Mouse (Mus musculus): ENCODE measurements around the gene Higd1b. TPM values are rescaled to one million over a fixed set of nuclear protein-coding genes. Genes with fewer than 3 reads are reported as not detected.

Higd1b gene
- polyA plus RNA-seq, 1 experiment: not detected

DNA sequence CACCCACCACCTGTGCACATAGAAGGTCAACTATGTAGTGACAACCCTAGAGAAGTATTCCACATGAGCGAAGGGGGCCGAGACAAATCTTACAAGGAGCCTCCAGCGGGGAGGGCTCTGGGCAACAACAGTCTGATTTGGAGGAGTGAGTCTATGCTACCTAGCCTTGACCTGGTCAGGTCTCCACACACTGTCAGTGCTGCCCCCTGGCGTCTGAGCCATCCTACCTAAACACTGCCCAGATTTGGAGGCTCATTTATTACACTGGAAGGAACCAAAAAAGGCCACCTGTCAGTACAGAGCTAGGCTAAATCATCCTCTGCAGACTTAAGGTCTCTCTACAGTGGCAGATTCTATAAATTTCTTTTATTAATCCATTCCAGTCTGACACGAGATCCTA lies 16.2 kb downstream of the Higd1b start:
- H3K36me3 ChIP-seq (ENCODE audit: control insufficient read depth, insufficient read depth, low read length, poor library complexity, severe bottlenecking): peaks cover 48% of the 10 kb centered on the region
- H3K4me3 ChIP-seq (ENCODE audit: low read depth, low read length): no peak overlapping the region
- H3K27me3 ChIP-seq (ENCODE audit: control insufficient read depth, insufficient read depth, low read length, poor library complexity, severe bottlenecking): no peaks in the 10 kb centered on the region
- no peaks in the 10 kb centered on the region for H3K9me3 ChIP-seq (replicated peaks; ENCODE audit: control insufficient read depth, insufficient read depth, low read length, poor library complexity, severe bottlenecking)
- no peak overlapping the region for H3K27ac ChIP-seq (ENCODE audit: insufficient read depth, low read length)
- TF ChIP-seq EP300 (IDR thresholded peaks at IDR 0.05; ENCODE audit: insufficient read depth, low read depth, low read length): no peak
- no peak for TF ChIP-seq POLR2A (IDR thresholded peaks at IDR 0.05; ENCODE audit: insufficient read depth, low read length)
- TF ChIP-seq CTCF (IDR thresholded peaks at IDR 0.05; ENCODE audit: low read depth, low read length): peak; percentile 84
- no peak overlapping the region for H3K9ac ChIP-seq (ENCODE audit: low read depth, poor library complexity, severe bottlenecking)
- no peaks in the 10 kb centered on the region for H3K4me1 ChIP-seq (ENCODE audit: control insufficient read depth, insufficient read depth, low read length)

DNA sequence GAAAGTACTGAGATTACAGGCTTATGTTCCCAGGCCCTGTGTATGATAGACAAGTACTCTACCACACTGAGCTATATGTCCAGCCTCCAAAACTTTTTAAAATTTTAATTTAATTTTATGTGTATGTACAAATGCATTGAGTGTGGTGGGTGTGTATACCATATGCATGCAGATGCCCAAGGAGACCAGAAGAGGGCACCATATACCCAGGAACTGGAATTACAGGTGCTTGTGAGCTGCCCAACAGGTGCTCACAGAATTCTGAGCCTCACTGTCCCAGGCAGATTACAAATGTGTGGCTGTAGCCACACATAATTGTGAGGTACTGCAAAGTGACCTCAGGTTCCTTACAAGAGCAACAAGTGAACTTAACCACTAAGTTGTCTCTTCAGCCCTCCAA lies 18.1 kb downstream of the Higd1b start:
- H3K4me1 ChIP-seq (ENCODE audit: control insufficient read depth, insufficient read depth, low read length): no peaks in the 10 kb centered on the region
- H3K4me3 ChIP-seq (ENCODE audit: low read depth, low read length): no peak overlapping the region
- H3K27me3 ChIP-seq (ENCODE audit: control insufficient read depth, insufficient read depth, low read length, poor library complexity, severe bottlenecking): no peaks in the 10 kb centered on the region
- H3K9ac ChIP-seq (ENCODE audit: low read depth, poor library complexity, severe bottlenecking): no peak overlapping the region
- H3K9me3 ChIP-seq (replicated peaks; ENCODE audit: control insufficient read depth, insufficient read depth, low read length, poor library complexity, severe bottlenecking): no peaks in the 10 kb centered on the region
- TF ChIP-seq CTCF (IDR thresholded peaks at IDR 0.05; ENCODE audit: low read depth, low read length): peak; percentile 43
- no peak for TF ChIP-seq POLR2A (IDR thresholded peaks at IDR 0.05; ENCODE audit: insufficient read depth, low read length)
- peaks cover 46% of the 10 kb centered on the region for H3K36me3 ChIP-seq (ENCODE audit: control insufficient read depth, insufficient read depth, low read length, poor library complexity, severe bottlenecking)
- no peak overlapping the region for H3K27ac ChIP-seq (ENCODE audit: insufficient read depth, low read length)

DNA sequence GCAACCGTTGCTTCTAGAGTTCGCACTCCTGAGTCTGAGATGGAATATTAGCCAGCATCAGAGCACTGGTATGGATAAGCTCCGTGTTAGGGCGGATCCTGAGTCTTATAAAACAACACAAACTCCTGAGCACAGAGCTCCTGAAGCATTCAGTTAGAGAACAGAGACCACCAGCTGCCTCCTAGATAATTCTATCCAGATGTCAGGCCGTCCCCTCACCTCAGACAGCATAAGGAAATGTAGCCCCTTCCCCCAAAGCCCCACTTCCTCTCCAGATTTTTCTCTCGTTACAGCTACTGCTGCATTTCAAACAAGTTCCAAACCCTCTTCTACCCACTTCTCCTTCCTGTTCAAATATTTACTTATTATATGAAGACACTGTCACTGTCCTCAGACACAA lies 20.3 kb downstream of the Higd1b start:
- no peak overlapping the region for H3K9ac ChIP-seq (ENCODE audit: low read depth, poor library complexity, severe bottlenecking)
- TF ChIP-seq CTCF (IDR thresholded peaks at IDR 0.05; ENCODE audit: low read depth, low read length) (no peak), POLR2A (IDR thresholded peaks at IDR 0.05; ENCODE audit: insufficient read depth, low read length) (no peak), EP300 (IDR thresholded peaks at IDR 0.05; ENCODE audit: insufficient read depth, low read depth, low read length) (no peak)
- no peak overlapping the region for H3K4me3 ChIP-seq (ENCODE audit: low read depth, low read length)
- no peaks in the 10 kb centered on the region for H3K4me1 ChIP-seq (ENCODE audit: control insufficient read depth, insufficient read depth, low read length)
- H3K36me3 ChIP-seq (ENCODE audit: control insufficient read depth, insufficient read depth, low read length, poor library complexity, severe bottlenecking): peaks cover 49% of the 10 kb centered on the region
- H3K27me3 ChIP-seq (ENCODE audit: control insufficient read depth, insufficient read depth, low read length, poor library complexity, severe bottlenecking): no peaks in the 10 kb centered on the region
- no peak overlapping the region for H3K27ac ChIP-seq (ENCODE audit: insufficient read depth, low read length)
- H3K9me3 ChIP-seq (replicated peaks; ENCODE audit: control insufficient read depth, insufficient read depth, low read length, poor library complexity, severe bottlenecking): no peaks in the 10 kb centered on the region

DNA sequence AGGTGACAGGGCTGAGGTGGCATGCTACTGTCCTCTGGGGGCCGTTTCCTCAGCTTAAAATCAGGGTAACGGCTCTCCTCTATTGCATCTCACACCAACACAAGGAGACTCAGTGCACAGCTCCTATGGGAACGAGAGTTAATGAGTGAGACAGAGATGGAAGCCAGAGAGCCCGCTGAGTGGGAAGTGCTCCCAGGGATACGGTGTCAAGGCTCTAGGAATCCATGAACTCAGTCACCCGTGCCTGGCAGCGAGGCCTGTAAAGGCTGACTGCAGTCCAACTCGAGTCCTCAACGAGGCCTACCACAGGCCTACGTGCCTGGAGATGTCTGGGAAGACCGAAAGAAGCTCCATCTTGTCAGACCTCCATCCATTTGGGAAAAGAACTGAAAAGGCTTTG lies 23.3 kb downstream of the Higd1b start:
- no peaks in the 10 kb centered on the region for H3K27me3 ChIP-seq (ENCODE audit: control insufficient read depth, insufficient read depth, low read length, poor library complexity, severe bottlenecking)
- peaks cover 63% of the 10 kb centered on the region for H3K36me3 ChIP-seq (ENCODE audit: control insufficient read depth, insufficient read depth, low read length, poor library complexity, severe bottlenecking)
- no peak overlapping the region for H3K9ac ChIP-seq (ENCODE audit: low read depth, poor library complexity, severe bottlenecking)
- H3K4me3 ChIP-seq (ENCODE audit: low read depth, low read length): no peak overlapping the region
- H3K9me3 ChIP-seq (replicated peaks; ENCODE audit: control insufficient read depth, insufficient read depth, low read length, poor library complexity, severe bottlenecking): no peaks in the 10 kb centered on the region
- TF ChIP-seq POLR2A (IDR thresholded peaks at IDR 0.05; ENCODE audit: insufficient read depth, low read length): no peak
- no peak for TF ChIP-seq CTCF (IDR thresholded peaks at IDR 0.05; ENCODE audit: low read depth, low read length)
- no peak for TF ChIP-seq EP300 (IDR thresholded peaks at IDR 0.05; ENCODE audit: insufficient read depth, low read depth, low read length)
- H3K27ac ChIP-seq (ENCODE audit: insufficient read depth, low read length): no peak overlapping the region
- no peaks in the 10 kb centered on the region for H3K4me1 ChIP-seq (ENCODE audit: control insufficient read depth, insufficient read depth, low read length)

DNA sequence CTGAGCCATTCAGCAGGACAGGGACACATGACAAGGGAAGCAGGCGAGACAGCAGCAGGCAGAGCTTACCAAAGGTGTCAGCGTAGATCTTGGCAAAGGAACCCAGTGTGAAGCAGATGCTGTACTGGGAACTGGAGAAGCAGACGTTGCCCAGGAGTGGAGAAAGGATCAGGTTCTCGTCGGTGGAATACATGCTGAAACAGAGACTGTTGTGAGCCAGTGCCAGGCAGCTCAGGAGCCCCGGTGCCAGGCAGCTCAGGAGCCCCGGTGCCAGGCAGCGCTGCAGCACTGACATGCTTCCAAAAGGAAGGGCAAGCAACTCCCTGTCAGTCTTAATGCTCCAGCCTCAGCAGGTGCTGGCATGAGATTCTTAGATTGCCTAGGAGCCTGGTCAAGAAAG lies 24.3 kb downstream of the Higd1b start:
- Histone ChIP-seq H3K27ac (ENCODE audit: insufficient read depth, low read length) (no peak overlapping the region), H3K27me3 (ENCODE audit: control insufficient read depth, insufficient read depth, low read length, poor library complexity, severe bottlenecking) (no peaks in the 10 kb centered on the region)

DNA sequence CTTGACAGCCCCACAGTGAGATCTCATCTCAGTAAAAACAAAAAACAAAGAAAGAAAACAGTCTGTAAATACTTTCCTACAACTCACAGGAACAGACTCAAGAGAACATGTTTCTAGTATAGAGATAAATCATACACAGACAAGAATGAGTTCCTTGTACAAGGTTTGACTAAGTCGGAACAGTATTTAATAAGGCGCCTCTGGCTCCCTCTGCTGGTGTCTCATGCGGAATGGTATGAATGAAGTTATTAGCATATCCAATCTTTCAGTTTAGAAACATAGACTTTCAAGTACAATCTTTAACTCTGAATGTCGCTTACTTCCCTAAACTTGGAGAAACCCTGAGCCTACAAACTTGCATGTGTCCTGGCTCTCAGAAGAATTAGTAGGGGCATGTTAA lies 28.6 kb downstream of the Higd1b start:
- no peak overlapping the region for H3K4me3 ChIP-seq (ENCODE audit: low read depth, low read length)
- no peaks in the 10 kb centered on the region for H3K27me3 ChIP-seq (ENCODE audit: control insufficient read depth, insufficient read depth, low read length, poor library complexity, severe bottlenecking)
- H3K9me3 ChIP-seq (replicated peaks; ENCODE audit: control insufficient read depth, insufficient read depth, low read length, poor library complexity, severe bottlenecking): no peaks in the 10 kb centered on the region
- no peaks in the 10 kb centered on the region for H3K4me1 ChIP-seq (ENCODE audit: control insufficient read depth, insufficient read depth, low read length)
- no peak overlapping the region for H3K27ac ChIP-seq (ENCODE audit: insufficient read depth, low read length)
- no peak overlapping the region for H3K9ac ChIP-seq (ENCODE audit: low read depth, poor library complexity, severe bottlenecking)
- peaks cover 68% of the 10 kb centered on the region for H3K36me3 ChIP-seq (ENCODE audit: control insufficient read depth, insufficient read depth, low read length, poor library complexity, severe bottlenecking)
- TF ChIP-seq CTCF (IDR thresholded peaks at IDR 0.05; ENCODE audit: low read depth, low read length) (no peak), POLR2A (IDR thresholded peaks at IDR 0.05; ENCODE audit: insufficient read depth, low read length) (no peak), EP300 (IDR thresholded peaks at IDR 0.05; ENCODE audit: insufficient read depth, low read depth, low read length) (no peak)

More for the DNA sequence above, 24.3 kb downstream of the Higd1b start:
- H3K4me3 ChIP-seq (ENCODE audit: low read depth, low read length): no peak overlapping the region
- TF ChIP-seq CTCF (IDR thresholded peaks at IDR 0.05; ENCODE audit: low read depth, low read length): no peak
- TF ChIP-seq EP300 (IDR thresholded peaks at IDR 0.05; ENCODE audit: insufficient read depth, low read depth, low read length): no peak
- TF ChIP-seq POLR2A (IDR thresholded peaks at IDR 0.05; ENCODE audit: insufficient read depth, low read length): no peak
- peaks cover 63% of the 10 kb centered on the region for H3K36me3 ChIP-seq (ENCODE audit: control insufficient read depth, insufficient read depth, low read length, poor library complexity, severe bottlenecking)
- no peak overlapping the region for H3K9ac ChIP-seq (ENCODE audit: low read depth, poor library complexity, severe bottlenecking)
- no peaks in the 10 kb centered on the region for H3K4me1 ChIP-seq (ENCODE audit: control insufficient read depth, insufficient read depth, low read length)
- no peaks in the 10 kb centered on the region for H3K9me3 ChIP-seq (replicated peaks; ENCODE audit: control insufficient read depth, insufficient read depth, low read length, poor library complexity, severe bottlenecking)
